Mouse (Mus musculus) embryonic facial prominence, embryonic 15.5 days (tissue): ENCODE results near the gene Metrn. TPM values are rescaled to one million over a fixed set of nuclear protein-coding genes. Genes with fewer than 3 reads are reported as not detected.

Source experiments
- microRNA-seq: library from miRNA; unstranded; fragments of <30 nt; microRNA quantifications from one replicate; pipeline ENCODE4, GENCODE M21; 2016; ENCODE audit warnings: borderline number of aligned reads
- polyA plus RNA-seq: library from polyadenylated mRNA; unstranded; fragments of >200 nt; fragmentation: Nextera tagmentation; extraction: Ambion mirVana; gene quantifications from 2 replicates; pipeline ENCODE4 v1.2.1, GENCODE M21; 2015

Metrn gene
- polyA plus RNA-seq, 1 experiment from 2014 or later = 41.8 TPM

Small RNA genes lying within 50 kb of the gene (microRNA-seq; reads per million reads assigned to microRNA genes)
- gene Gm25083 (not detected), gene Mir3082 (not detected), gene Mir6966 (not detected)

Other genes starting within 250 kb of the Metrn start
- gene Sox8, start 226.4 kb downstream of the Metrn start, polyA plus RNA-seq = 13.1 and 13.7 TPM in 2 replicates
- 29.0 and 31.4 TPM in 2 replicates for gene Lmf1, start 218.1 kb downstream of the Metrn start, polyA plus RNA-seq
- gene Gng13, start 80.0 kb downstream of the Metrn start, polyA plus RNA-seq = 23.7 and 44.9 TPM in 2 replicates
- gene Chtf18, start 69.7 kb downstream of the Metrn start, polyA plus RNA-seq = 22.6 and 24.5 TPM in 2 replicates
- gene Rpusd1, start 69.5 kb downstream of the Metrn start, polyA plus RNA-seq = 25.1 and 26.0 TPM in 2 replicates
- gene Mslnl, start 61.1 kb downstream of the Metrn start, polyA plus RNA-seq = 2.4 and 3.9 TPM in 2 replicates
- gene Msln, start 42.8 kb downstream of the Metrn start, polyA plus RNA-seq = 24.2 and 31.4 TPM in 2 replicates
- 26.9 and 27.1 TPM in 2 replicates for gene Narfl, start 23.4 kb downstream of the Metrn start, polyA plus RNA-seq
- 62.0 and 67.2 TPM in 2 replicates for gene Haghl, start 11.5 kb downstream of the Metrn start, polyA plus RNA-seq
- gene Ccdc78, start 10.6 kb downstream of the Metrn start, polyA plus RNA-seq = 2.9 and 4.8 TPM in 2 replicates
- gene Fam173a, start 4.2 kb downstream of the Metrn start, polyA plus RNA-seq = 95.7 and 99.3 TPM in 2 replicates
- gene AC134908.4, start 1.5 kb downstream of the Metrn start, polyA plus RNA-seq = not detected in 2 replicates
- gene Fbxl16, start 11.9 kb upstream of the Metrn start, polyA plus RNA-seq = 3.8 and 4.0 TPM in 2 replicates
- gene Wdr24, start 26.5 kb upstream of the Metrn start, polyA plus RNA-seq = 24.7 and 27.1 TPM in 2 replicates
- gene Jmjd8, start 31.7 kb upstream of the Metrn start, polyA plus RNA-seq = 44.9 and 46.2 TPM in 2 replicates
- gene Stub1, start 36.3 kb upstream of the Metrn start, polyA plus RNA-seq = 343 and 364 TPM in 2 replicates
- gene Rhbdl1, start 40.2 kb upstream of the Metrn start, polyA plus RNA-seq = 2.7 and 3.2 TPM in 2 replicates
- 2.5 and 3.5 TPM in 2 replicates for gene Gm20683, start 44.6 kb upstream of the Metrn start, polyA plus RNA-seq
- gene Rhot2, start 47.7 kb upstream of the Metrn start, polyA plus RNA-seq = 24.5 and 25.8 TPM in 2 replicates
- gene Wdr90, start 64.4 kb upstream of the Metrn start, polyA plus RNA-seq = 21.5 and 32.1 TPM in 2 replicates
- 13.4 and 15.7 TPM in 2 replicates for gene Mcrip2, start 71.6 kb upstream of the Metrn start, polyA plus RNA-seq
- 49.6 and 51.8 TPM in 2 replicates for gene Mettl26, start 77.9 kb upstream of the Metrn start, polyA plus RNA-seq
- 0.62 and 0.83 TPM in 2 replicates for gene Wfikkn1, start 83.7 kb upstream of the Metrn start, polyA plus RNA-seq
- 35.8 and 38.9 TPM in 2 replicates for gene Rab40c, start 122.6 kb upstream of the Metrn start, polyA plus RNA-seq
- 51.1 and 58.4 TPM in 2 replicates for gene Pigq, start 147.8 kb upstream of the Metrn start, polyA plus RNA-seq
- gene Nhlrc4, start 147.8 kb upstream of the Metrn start, polyA plus RNA-seq = 2.7 and 5.8 TPM in 2 replicates
- gene A930017K11Rik, start 155.4 kb upstream of the Metrn start, polyA plus RNA-seq = 0.24 and 0.28 TPM in 2 replicates
- 24.5 and 29.8 TPM in 2 replicates for gene Capn15, start 188.7 kb upstream of the Metrn start, polyA plus RNA-seq